Comparison of ENCODE assay signal across 10 mouse cellular contexts in the genomic region with DNA sequence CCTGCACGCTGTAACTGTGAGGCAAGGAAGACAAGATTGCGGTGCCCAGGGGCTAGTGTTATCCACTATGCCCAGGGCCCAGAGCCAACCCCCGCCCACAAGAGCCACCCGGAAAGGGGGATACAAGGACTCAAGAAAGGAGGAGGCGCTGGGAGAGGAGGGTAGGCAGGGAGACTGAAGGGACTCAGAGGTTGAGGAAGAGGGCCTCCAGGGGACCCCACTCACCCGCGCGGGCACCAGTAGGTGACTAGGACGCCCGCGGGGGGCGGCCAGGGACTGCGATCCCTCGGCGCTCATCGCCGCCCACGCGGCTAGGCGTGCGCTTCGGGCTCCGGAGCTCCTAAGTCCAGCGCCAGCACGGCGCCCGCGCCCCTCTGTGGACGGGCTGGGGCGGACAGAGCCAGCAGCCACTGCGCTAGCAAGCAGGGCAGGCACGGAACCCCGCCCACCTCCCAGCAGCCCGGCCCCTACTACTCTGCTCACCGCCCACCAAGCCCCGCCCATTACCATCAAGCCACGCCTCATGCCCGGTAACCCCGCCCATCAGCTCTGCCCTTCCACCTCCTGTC. TPM values are rescaled to one million over a fixed set of nuclear protein-coding genes. Genes with fewer than 3 reads are reported as not detected.
DNase-seq lines count a peak whose midpoint lies in the region; ATAC-seq lines count a peak whose summit lies in the region.
"Had no signal": no experiment of that assay in that cellular context is flagged by ENCODE, and none has a peak within 500 bp of the region (broad histone marks: within the 10 kb centered on the region; RNA-seq: fewer than 3 reads in every experiment).

Sntg2 (minus strand) TSS at position 443 of the 569 bp plus-strand sequence.

- 1% methylated on average over 32 of the region's 39 CpGs for WGBS in liver, embryonic 13.5 days (ENCODE audit: insufficient replicate concordance)
- under 1% methylated on average over 37 of the region's 39 CpGs for WGBS in neural tube, embryonic 14.5 days

- DNase-seq in CD4-positive helper T cell, adult 2 months (ENCODE audit: low read depth, low spot score): peak; percentile 3
- peak; percentile 6 for DNase-seq in cerebellum, adult 8-10 months
- DNase-seq in forelimb bud, embryonic 11.5 days (ENCODE audit: low read depth, low spot score): peak; percentile 74
- peak; percentile 54 for DNase-seq in heart, postnatal 25 days (ENCODE audit: low spot score)
- DNase-seq in kidney, postnatal 4 days: peak; percentile 93 to 96
- peak; percentile 38 for DNase-seq in liver, embryonic 13.5 days
- DNase-seq in testis, postnatal 14 days (ENCODE audit: low spot score): peak; percentile 79

- peaks cover 7% of the 10 kb centered on the region; the same call in 1 of the 2 replicates for H3K4me1 ChIP-seq in liver, embryonic 13.5 days (replicated peaks)
- no peaks in the 10 kb centered on the region for H3K4me1 ChIP-seq in neural tube, embryonic 14.5 days (ENCODE audit: control insufficient read depth, insufficient read depth, low read length)

- no peaks in the 10 kb centered on the region for H3K9me3 ChIP-seq in liver, embryonic 13.5 days (replicated peaks)
- no peaks in the 10 kb centered on the region for H3K9me3 ChIP-seq in neural tube, embryonic 14.5 days (ENCODE audit: control insufficient read depth, low read length)

- no peaks in the 10 kb centered on the region for H3K36me3 ChIP-seq in liver, embryonic 13.5 days
- H3K36me3 ChIP-seq in neural tube, embryonic 14.5 days (ENCODE audit: control insufficient read depth, insufficient read depth, low read length): no peaks in the 10 kb centered on the region

- no peak within 1 kb of the TSS for H3K27ac ChIP-seq in liver, embryonic 13.5 days
- no peak within 1 kb of the TSS for H3K27ac ChIP-seq in neural tube, embryonic 14.5 days (ENCODE audit: low read depth, low read length)

- intact Hi-C loops in heart, postnatal 25 days (cut with DNase I): loop anchor here (10.0 kb wide), 1 partner anchor 468 kb away; no protein-coding TSS in a partner anchor

- ATAC-seq in liver, embryonic 13.5 days (ENCODE audit: low read depth): peak; percentile 91
- ATAC-seq in neural tube, embryonic 14.5 days (ENCODE audit: low read depth): peak; percentile 96

- peak within 1 kb of the TSS; percentile 37 for H3K4me3 ChIP-seq in liver, embryonic 13.5 days (replicated peaks)
- peak within 1 kb of the TSS; percentile 43 for H3K4me3 ChIP-seq in neural tube, embryonic 14.5 days (ENCODE audit: low read depth, low read length)

- peaks cover 11% of the 10 kb centered on the region for H3K27me3 ChIP-seq in liver, embryonic 13.5 days
- no peaks in the 10 kb centered on the region for H3K27me3 ChIP-seq in neural tube, embryonic 14.5 days (ENCODE audit: control insufficient read depth, insufficient read depth, low read length)

- 0 out of 2 replicates have a peak within 1 kb of the TSS, but pooled peaks have one; percentile 22 for H3K9ac ChIP-seq in liver, embryonic 13.5 days
- H3K9ac ChIP-seq in neural tube, embryonic 14.5 days (replicated peaks; ENCODE audit: low read depth, low read length): peak within 1 kb of the TSS; percentile 63

- H3K4me2 ChIP-seq in liver, embryonic 13.5 days: peak within 1 kb of the TSS; percentile 66
- peak within 1 kb of the TSS; percentile 83 for H3K4me2 ChIP-seq in neural tube, embryonic 14.5 days (ENCODE audit: low read depth, low read length)

RNA-seq across cellular contexts. Expression of gene Sntg2, which starts in this region (rescaled TPM):
- total RNA-seq in heart, postnatal 25 days (2021): under 1 TPM; 0.16 to 0.75 TPM
- 0.29 and 0.32 TPM in 2 replicates for polyA plus RNA-seq in liver, embryonic 13.5 days (2015; fragmentation: Nextera tagmentation; extraction: Ambion mirVana)
- 6.1 and 9.3 TPM in 2 replicates for polyA plus RNA-seq in neural tube, embryonic 14.5 days (2014; fragmentation: Nextera tagmentation; extraction: Ambion mirVana)
- total RNA-seq: neutrophil, adult 5-6 weeks had no signal
- polyA plus RNA-seq: C2C12 had no signal

Comparison
In these comparisons a context has a peak if more than half of its experiments do, and no peak if none do; other contexts are left out.
1. Peak in DNase-seq in heart, postnatal 25 days; RNA of the gene not detected or under 1 TPM.
2. Peak in DNase-seq, ATAC-seq, H3K4me3 ChIP-seq, H3K9ac ChIP-seq and H3K4me2 ChIP-seq in liver, embryonic 13.5 days; RNA of the gene not detected or under 1 TPM.
3. DNase-seq: peak in every context shown above with its lines; median percentile 94 in kidney, postnatal 4 days; 79 in testis, postnatal 14 days; 74 in forelimb bud, embryonic 11.5 days; 54 in heart, postnatal 25 days; 38 in liver, embryonic 13.5 days; 6 in cerebellum, adult 8-10 months; 3 in CD4-positive helper T cell, adult 2 months.